Mouse (Mus musculus): ENCODE results near the gene Acta2. TPM values are rescaled to one million over a fixed set of nuclear protein-coding genes. Genes with fewer than 3 reads are reported as not detected.

The Acta2 gene
- total RNA-seq, 2 experiments from 2014 or later, result 11.2 to 16.5 TPM

- H3K4me3 ChIP-seq, result no peak overlapping the region
- no peak for DNase-seq (ENCODE audit: extremely low spot score in 1 of 2, low spot score in 2 of 2)
- intact Hi-C loops (cut with DNase I), result loop anchor here (5.0 to 10.0 kb wide), 5 partner anchors 87 to 859 kb away; no protein-coding TSS in a partner anchor
- peak; percentile 74 for TF ChIP-seq CTCF (IDR thresholded peaks at IDR 0.05)
- no peak overlapping the region for H3K27ac ChIP-seq
These were observed 14.0 kb downstream of the Acta2 start for GRCm38 (mm10) chr19:34241247-34241915.

- no peak for DNase-seq (ENCODE audit: extremely low spot score in 1 of 2, low spot score in 2 of 2)
- no peak for TF ChIP-seq CTCF (IDR thresholded peaks at IDR 0.05)
- intact Hi-C loops (cut with DNase I), result loop anchor here (5.0 to 10.0 kb wide), 5 partner anchors 86 to 858 kb away; no protein-coding TSS in a partner anchor
- Histone ChIP-seq H3K27ac (no peak overlapping the region), H3K4me3 (no peak overlapping the region)
These were observed 14.9 kb downstream of the Acta2 start for GRCm38 (mm10) chr19:34240273-34241039.

- no peak for DNase-seq (ENCODE audit: extremely low spot score in 1 of 2, low spot score in 2 of 2)
- no peak; the same call in 1 of the 2 replicates for TF ChIP-seq CTCF (IDR thresholded peaks at IDR 0.05)
- no peak overlapping the region for H3K27ac ChIP-seq
- intact Hi-C loops (cut with DNase I), result no loop called here
- H3K4me3 ChIP-seq, result no peak overlapping the region
These were observed 17.6 kb downstream of the Acta2 start for GRCm38 (mm10) chr19:34237746-34238145.

- Histone ChIP-seq H3K27ac (no peak overlapping the region), H3K4me3 (no peak overlapping the region)
- TF ChIP-seq CTCF (IDR thresholded peaks at IDR 0.05), result no peak
- DNase-seq (ENCODE audit: extremely low spot score in 1 of 2, low spot score in 2 of 2), result no peak
- intact Hi-C loops (cut with DNase I), result no loop called here
These were observed 19.3 kb downstream of the Acta2 start for GRCm38 (mm10) chr19:34236049-34236448.

- no peak overlapping the region for H3K27ac ChIP-seq
- peak; percentile 30 to 41 for DNase-seq (ENCODE audit: extremely low spot score in 1 of 2, low spot score in 2 of 2)
- no peak overlapping the region for H3K4me3 ChIP-seq
- TF ChIP-seq CTCF (IDR thresholded peaks at IDR 0.05), result no peak
- intact Hi-C loops (cut with DNase I), result no loop called here
These were observed 21.4 kb downstream of the Acta2 start for GRCm38 (mm10) chr19:34233944-34234343.

- Histone ChIP-seq H3K4me3 (no peak overlapping the region), H3K27ac (peak overlapping the region; percentile 42; the same call in 1 of the 2 replicates)
- no peak for DNase-seq (ENCODE audit: extremely low spot score in 1 of 2, low spot score in 2 of 2)
- no peak for TF ChIP-seq CTCF (IDR thresholded peaks at IDR 0.05)
- intact Hi-C loops (cut with DNase I), result no loop called here
These were observed 23.1 kb downstream of the Acta2 start for GRCm38 (mm10) chr19:34232326-34232725.

GRCm38 (mm10) chr19:34231596-34231995, 23.8 kb downstream of the Acta2 start:
- no peak for DNase-seq (ENCODE audit: extremely low spot score in 1 of 2, low spot score in 2 of 2)
- Histone ChIP-seq H3K27ac (peak overlapping the region; percentile 42; the same call in 1 of the 2 replicates), H3K4me3 (no peak overlapping the region)
- intact Hi-C loops (cut with DNase I), result loop anchor here (2.0 kb wide), 1 partner anchor 39 kb away; the partner anchor contains the start of gene Stambpl1
- no peak for TF ChIP-seq CTCF (IDR thresholded peaks at IDR 0.05)

GRCm38 (mm10) chr19:34222805-34223204, 32.6 kb downstream of the Acta2 start:
- intact Hi-C loops (cut with DNase I), result no loop called here

GRCm38 (mm10) chr19:34220732-34221380, 34.5 kb downstream of the Acta2 start:
- no peak for TF ChIP-seq CTCF (IDR thresholded peaks at IDR 0.05)
- no peak for DNase-seq (ENCODE audit: extremely low spot score in 1 of 2, low spot score in 2 of 2)
- intact Hi-C loops (cut with DNase I), result no loop called here
- H3K27ac ChIP-seq, result no peak overlapping the region
- H3K4me3 ChIP-seq, result no peak overlapping the region

More at GRCm38 (mm10) chr19:34222805-34223204, 32.6 kb downstream of the Acta2 start:
- H3K27ac ChIP-seq, result no peak overlapping the region
- H3K4me3 ChIP-seq, result no peak overlapping the region
- TF ChIP-seq CTCF (IDR thresholded peaks at IDR 0.05), result no peak
- DNase-seq (ENCODE audit: extremely low spot score in 1 of 2, low spot score in 2 of 2), result no peak

- intact Hi-C loops (cut with DNase I), result no loop called here
- TF ChIP-seq CTCF (IDR thresholded peaks at IDR 0.05), result no peak
- Histone ChIP-seq H3K27ac (no peak overlapping the region), H3K4me3 (no peak overlapping the region)
- no peak for DNase-seq (ENCODE audit: extremely low spot score in 1 of 2, low spot score in 2 of 2)
These were observed 36.0 kb downstream of the Acta2 start for GRCm38 (mm10) chr19:34219260-34219968.

GRCm38 (mm10) chr19:34217761-34218160, 37.6 kb downstream of the Acta2 start:
- intact Hi-C loops (cut with DNase I), result no loop called here
- no peak for TF ChIP-seq CTCF (IDR thresholded peaks at IDR 0.05)
- H3K27ac ChIP-seq, result no peak overlapping the region
- no peak overlapping the region for H3K4me3 ChIP-seq
- DNase-seq (ENCODE audit: extremely low spot score in 1 of 2, low spot score in 2 of 2), result no peak
